In the genomic region with DNA sequence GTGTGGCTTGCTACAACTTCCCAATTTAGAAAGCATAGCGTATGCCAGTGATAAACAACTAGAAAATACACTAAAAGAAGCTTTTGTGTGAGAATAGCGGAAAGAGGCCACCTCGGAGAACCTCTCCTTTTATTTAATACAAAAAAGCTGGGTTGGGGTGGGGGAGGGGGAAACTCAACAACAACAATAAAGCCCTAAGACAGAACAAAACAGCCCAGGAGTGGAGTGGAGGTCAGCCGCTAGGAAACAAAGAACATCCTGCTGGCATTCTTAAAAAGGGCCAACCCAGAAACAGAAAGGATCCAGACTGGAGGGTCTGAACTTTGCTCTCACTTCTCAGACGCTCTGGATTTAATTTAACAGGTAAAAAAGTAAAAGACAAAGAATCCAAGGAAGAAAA, we compare ENCODE assay signal across 17 mouse cellular contexts. TPM values are rescaled to one million over a fixed set of nuclear protein-coding genes. Genes with fewer than 3 reads are reported as not detected.
A peak's percentile ranks its signal among the peaks of the same experiment; 100 is the strongest.
DNase-seq lines count a peak whose midpoint lies in the region; ATAC-seq lines count a peak whose summit lies in the region.
"Had no signal": no experiment of that assay in that cellular context is flagged by ENCODE, and none has a peak within 500 bp of the region (broad histone marks: within the 10 kb centered on the region; RNA-seq: fewer than 3 reads in every experiment).

No protein-coding gene starts in this region.

- no peaks in the 10 kb centered on the region for H3K27me3 ChIP-seq in hindbrain, embryonic 10.5 days (ENCODE audit: insufficient read depth, poor library complexity, severe bottlenecking)
- no peaks in the 10 kb centered on the region for H3K27me3 ChIP-seq in hindbrain, embryonic 16.5 days (replicated peaks; ENCODE audit: control insufficient read depth, insufficient read depth, low read length)
- H3K27me3 ChIP-seq: liver, embryonic 15.5 days had no signal

- H3K9me3 ChIP-seq in hindbrain, embryonic 10.5 days = no peaks in the 10 kb centered on the region
- H3K9me3 ChIP-seq in hindbrain, embryonic 16.5 days (ENCODE audit: control insufficient read depth, low read length) = no peaks in the 10 kb centered on the region
- H3K9me3 ChIP-seq: kidney, embryonic 15.5 days; limb, embryonic 13.5 days; liver, embryonic 15.5 days had no signal

- no peak for ATAC-seq in hindbrain, embryonic 16.5 days
- no peak for ATAC-seq in frontal cortex, adult (ENCODE audit: low TSS enrichment)

- WGBS in hindbrain, embryonic 10.5 days = 13% methylated on average over 5 of the region's 5 CpGs
- 25% methylated on average over 5 of the region's 5 CpGs for WGBS in hindbrain, embryonic 16.5 days

- H3K27ac ChIP-seq in hindbrain, embryonic 10.5 days = peak overlapping the region; percentile 70
- no peak overlapping the region for H3K27ac ChIP-seq in hindbrain, embryonic 16.5 days (ENCODE audit: low read depth, low read length)
- H3K27ac ChIP-seq: kidney, embryonic 15.5 days; layer of hippocampus, adult 2 months; left cerebral cortex, adult 2 months; limb, embryonic 13.5 days; liver, embryonic 15.5 days; stomach, postnatal 0 days had no signal

- H3K4me2 ChIP-seq in hindbrain, embryonic 16.5 days (ENCODE audit: low read length) = no peak overlapping the region
- H3K4me2 ChIP-seq: kidney, embryonic 15.5 days; limb, embryonic 13.5 days; liver, embryonic 15.5 days had no signal

- no peak overlapping the region for H3K9ac ChIP-seq in hindbrain, embryonic 16.5 days (ENCODE audit: low read depth, low read length)
- H3K9ac ChIP-seq: kidney, embryonic 15.5 days; limb, embryonic 13.5 days; liver, embryonic 15.5 days had no signal

- no peak overlapping the region for H3K4me3 ChIP-seq in hindbrain, embryonic 10.5 days
- no peak overlapping the region for H3K4me3 ChIP-seq in hindbrain, embryonic 16.5 days (ENCODE audit: low read length)
- H3K4me3 ChIP-seq: kidney, embryonic 15.5 days; layer of hippocampus, adult 2 months; left cerebral cortex, adult 2 months; limb, embryonic 13.5 days; liver, embryonic 15.5 days had no signal

- H3K4me1 ChIP-seq in hindbrain, embryonic 10.5 days (replicated peaks) = peaks cover 15% of the 10 kb centered on the region
- H3K4me1 ChIP-seq in hindbrain, embryonic 16.5 days (ENCODE audit: control insufficient read depth, insufficient read depth, low read depth, low read length) = no peaks in the 10 kb centered on the region
- H3K4me1 ChIP-seq: kidney, embryonic 15.5 days; limb, embryonic 13.5 days; liver, embryonic 15.5 days had no signal

- no peaks in the 10 kb centered on the region for H3K36me3 ChIP-seq in hindbrain, embryonic 10.5 days
- no peaks in the 10 kb centered on the region for H3K36me3 ChIP-seq in hindbrain, embryonic 16.5 days (ENCODE audit: control insufficient read depth, insufficient read depth, low read length)
- H3K36me3 ChIP-seq: kidney, embryonic 15.5 days; limb, embryonic 13.5 days; liver, embryonic 15.5 days had no signal

- peak; percentile 35 for DNase-seq in hindbrain, embryonic 10.5 days (ENCODE audit: low spot score)
- DNase-seq in ES-CJ7 (ENCODE audit: low read depth, low spot score) = peak; percentile 84
- peak; percentile 66 for DNase-seq in embryo, embryonic 11 days
- DNase-seq in mesoderm, embryonic 11.5 days (ENCODE audit: low read depth, low spot score) = peak; percentile 38
- no peak for DNase-seq in urinary bladder, postnatal 10 days (ENCODE audit: low spot score)
- DNase-seq: adrenal gland, postnatal 10 days; cerebellum, adult 2 months; lung, postnatal 10 days; thymus, postnatal 25 days had no signal

RNA-seq across cellular contexts. Expression of a gene that starts 11.3 kb away (rescaled TPM):
- 4.2 and 6.4 TPM in 2 replicates for polyA plus RNA-seq in hindbrain, embryonic 10.5 days (2016; fragmentation: Nextera tagmentation; extraction: Ambion mirVana)
- polyA plus RNA-seq in hindbrain, embryonic 16.5 days (2015; fragmentation: Nextera tagmentation; extraction: Ambion mirVana) = 4.2 and 4.6 TPM in 2 replicates

RNA-seq across cellular contexts. Expression of a gene that starts 42.7 kb away (rescaled TPM):
- 41.8 and 47.0 TPM in 2 replicates for polyA plus RNA-seq in hindbrain, embryonic 10.5 days (2016; fragmentation: Nextera tagmentation; extraction: Ambion mirVana)
- polyA plus RNA-seq in hindbrain, embryonic 16.5 days (2015; fragmentation: Nextera tagmentation; extraction: Ambion mirVana) = 105 and 112 TPM in 2 replicates
